Mouse (Mus musculus): ENCODE measurements around the gene Atg4a. TPM values are rescaled to one million over a fixed set of nuclear protein-coding genes. Genes with fewer than 3 reads are reported as not detected.
A peak's percentile ranks its signal among the peaks of the same experiment; 100 is the strongest.

Atg4a gene
- 16.8 TPM in 2 replicates for polyA plus RNA-seq (2015; fragmentation: Nextera tagmentation; extraction: Ambion mirVana)

DNA sequence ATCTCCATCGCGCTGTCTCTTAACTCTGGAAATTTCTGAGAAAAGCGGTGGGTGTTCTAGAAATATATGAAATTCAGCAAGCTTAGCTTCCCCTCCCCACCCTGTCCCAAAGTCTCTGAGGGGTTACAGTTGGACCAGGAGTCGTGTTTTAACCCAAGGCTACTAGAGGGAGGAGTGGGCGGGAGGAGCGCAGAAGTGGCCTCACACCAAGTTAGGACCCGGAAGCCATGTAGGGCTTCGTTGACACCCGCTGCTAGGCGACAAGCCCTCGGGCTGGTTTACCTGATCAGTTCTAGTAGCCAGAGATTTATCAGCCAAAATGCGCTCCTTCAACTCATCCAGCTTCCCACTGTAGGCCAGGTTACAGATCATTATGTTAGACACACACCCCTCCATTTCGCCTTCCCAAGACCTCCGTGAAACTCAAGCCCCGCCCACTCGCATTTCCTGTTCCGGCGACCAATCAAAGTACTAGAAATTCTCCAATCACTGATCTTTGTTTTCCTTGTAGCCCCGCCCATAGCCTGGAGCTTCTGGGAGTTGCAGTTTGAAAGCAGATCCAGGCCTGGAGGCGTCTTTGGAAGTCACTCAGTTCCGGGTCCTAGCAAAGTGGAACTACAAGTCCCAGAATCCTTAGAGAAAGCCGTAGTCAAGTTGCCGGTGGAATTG is at the start of gene Atg4a, which contains the start of gene Psmd10:
Gene Atg4a (plus strand): TSS at position 636 of the 669 bp plus-strand sequence.
Gene Psmd10 (minus strand): TSS at position 457 of the 669 bp plus-strand sequence.
- 15% methylated on average over 23 of the region's 23 CpGs for whole genome bisulfite sequencing
- H3K27ac ChIP-seq (ENCODE audit: low read length) = no peak within 1 kb of the TSS

GRCm38 (mm10) chrX:140907360-140907759 is 49.3 kb upstream of the Atg4a start, which contains the start of gene Vsig1:
Gene Vsig1, plus strand, starts transcription at chrX:140907608.
- H3K9me3 ChIP-seq (ENCODE audit: control insufficient read depth, low read length) = no peaks in the 10 kb centered on the region
- no peak within 1 kb of the TSS for H3K27ac ChIP-seq (ENCODE audit: low read length)
- WGBS = 50% methylated on average over 7 of the region's 7 CpGs
- no peak for ATAC-seq
- H3K27me3 ChIP-seq (replicated peaks; ENCODE audit: control insufficient read depth, insufficient read depth, low read length) = no peaks in the 10 kb centered on the region
- H3K9ac ChIP-seq (ENCODE audit: low read depth, low read length) = no peak within 1 kb of the TSS
- no peak within 1 kb of the TSS for H3K4me3 ChIP-seq (ENCODE audit: low read length)
- H3K4me2 ChIP-seq (ENCODE audit: low read depth, low read length) = no peak within 1 kb of the TSS
- no peaks in the 10 kb centered on the region for H3K4me1 ChIP-seq (ENCODE audit: control insufficient read depth, insufficient read depth, low read length)
- H3K36me3 ChIP-seq (ENCODE audit: control insufficient read depth, insufficient read depth, low read length) = no peaks in the 10 kb centered on the region

More for the DNA sequence above, at the start of gene Atg4a, which contains the start of gene Psmd10:
- peak within 1 kb of the TSS; percentile 58 for H3K9ac ChIP-seq (ENCODE audit: low read depth, low read length)
- H3K36me3 ChIP-seq (ENCODE audit: control insufficient read depth, insufficient read depth, low read length) = no peaks in the 10 kb centered on the region
- H3K4me3 ChIP-seq (ENCODE audit: low read length) = peak within 1 kb of the TSS; percentile 52
- H3K9me3 ChIP-seq (ENCODE audit: control insufficient read depth, low read length) = no peaks in the 10 kb centered on the region
- 0 out of 2 replicates have a peak, but pooled peaks cover 3% of the 10 kb centered on the region for H3K27me3 ChIP-seq (replicated peaks; ENCODE audit: control insufficient read depth, insufficient read depth, low read length)
- ATAC-seq = peak; percentile 99
- H3K4me2 ChIP-seq (ENCODE audit: low read depth, low read length) = peak within 1 kb of the TSS; percentile 52
- no peaks in the 10 kb centered on the region for H3K4me1 ChIP-seq (ENCODE audit: control insufficient read depth, insufficient read depth, low read length)

DNA sequence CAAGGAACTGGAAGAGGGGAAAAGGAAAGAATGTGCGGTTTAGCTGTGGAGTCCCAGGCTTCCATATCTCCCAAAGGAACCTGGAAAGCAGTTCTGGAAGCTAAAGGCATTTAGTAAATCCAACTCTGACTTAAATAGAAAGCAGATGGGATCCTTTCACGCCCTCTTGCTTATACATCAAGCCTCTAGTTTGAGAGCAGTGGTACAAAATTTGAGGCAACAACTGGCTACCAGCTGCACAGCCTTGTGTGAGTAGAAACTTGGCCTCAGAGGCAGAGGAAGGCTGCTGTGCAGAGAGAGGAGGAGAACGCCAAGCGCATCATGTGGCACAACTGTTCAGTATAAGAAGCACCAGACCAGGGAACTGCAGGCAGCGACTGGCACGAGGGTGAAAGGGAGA is 35.4 kb upstream of the Atg4a start:
- ATAC-seq = no peak
- Histone ChIP-seq H3K9ac (ENCODE audit: low read depth, low read length) (no peak overlapping the region), H3K4me3 (ENCODE audit: low read length) (no peak overlapping the region), H3K4me1 (ENCODE audit: control insufficient read depth, insufficient read depth, low read length) (no peaks in the 10 kb centered on the region), H3K27me3 (replicated peaks; ENCODE audit: control insufficient read depth, insufficient read depth, low read length) (0 out of 2 replicates have a peak, but pooled peaks cover 5% of the 10 kb centered on the region), H3K4me2 (ENCODE audit: low read depth, low read length) (no peak overlapping the region), H3K27ac (ENCODE audit: low read length) (no peak overlapping the region), H3K36me3 (ENCODE audit: control insufficient read depth, insufficient read depth, low read length) (no peaks in the 10 kb centered on the region), H3K9me3 (ENCODE audit: control insufficient read depth, low read length) (no peaks in the 10 kb centered on the region)
- 78% methylated on average over 6 of the region's 6 CpGs for WGBS

DNA sequence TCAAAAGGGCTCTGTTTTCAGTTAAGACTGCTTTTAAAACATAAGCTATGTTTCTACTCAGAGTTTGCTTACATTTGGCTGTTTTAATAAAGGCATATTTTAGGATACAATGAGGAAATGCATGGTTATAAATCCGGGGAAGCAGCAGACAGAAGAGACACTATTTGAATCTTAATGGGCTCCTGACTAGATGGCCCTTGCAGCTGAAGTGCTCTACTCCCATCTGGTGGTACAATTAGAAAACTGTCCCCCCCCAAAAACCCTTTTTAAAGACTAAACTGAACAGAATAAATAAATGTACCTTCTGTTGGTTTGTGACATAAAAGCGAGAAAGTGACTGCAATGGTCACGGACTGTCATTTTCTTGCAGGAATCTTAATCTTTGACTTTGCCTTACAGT is 24.6 kb upstream of the Atg4a start:
- no peaks in the 10 kb centered on the region for H3K36me3 ChIP-seq (ENCODE audit: control insufficient read depth, insufficient read depth, low read length)
- H3K9ac ChIP-seq (ENCODE audit: low read depth, low read length) = no peak overlapping the region
- ATAC-seq = no peak
- 73% methylated on average over 3 of the region's 3 CpGs for WGBS
- H3K9me3 ChIP-seq (ENCODE audit: control insufficient read depth, low read length) = no peaks in the 10 kb centered on the region
- H3K4me3 ChIP-seq (ENCODE audit: low read length) = no peak overlapping the region
- no peaks in the 10 kb centered on the region for H3K4me1 ChIP-seq (ENCODE audit: control insufficient read depth, insufficient read depth, low read length)
- H3K4me2 ChIP-seq (ENCODE audit: low read depth, low read length) = no peak overlapping the region
- H3K27ac ChIP-seq (ENCODE audit: low read length) = no peak overlapping the region
- H3K27me3 ChIP-seq (replicated peaks; ENCODE audit: control insufficient read depth, insufficient read depth, low read length) = 0 out of 2 replicates have a peak, but pooled peaks cover 7% of the 10 kb centered on the region

DNA sequence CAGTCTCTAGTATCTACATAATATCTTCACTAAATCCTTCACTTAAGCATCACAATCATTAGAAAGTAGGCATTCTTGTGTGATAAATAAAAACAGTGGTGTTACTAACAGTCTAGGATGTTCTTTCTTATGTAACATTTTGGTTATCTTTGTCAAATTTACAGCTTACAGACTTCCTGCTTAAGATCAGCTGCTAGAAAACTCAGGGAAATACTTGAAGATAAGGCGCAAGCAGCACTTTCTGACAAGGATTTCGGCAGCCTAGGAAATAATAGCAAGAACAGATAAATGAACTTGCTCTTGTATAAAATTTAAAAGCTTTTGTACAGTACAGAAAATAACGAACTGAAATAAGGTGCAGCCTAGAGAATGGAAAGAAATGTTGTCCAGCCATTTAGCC is 23.4 kb upstream of the Atg4a start:
- Histone ChIP-seq H3K27me3 (replicated peaks; ENCODE audit: control insufficient read depth, insufficient read depth, low read length) (0 out of 2 replicates have a peak, but pooled peaks cover 7% of the 10 kb centered on the region), H3K4me1 (ENCODE audit: control insufficient read depth, insufficient read depth, low read length) (no peaks in the 10 kb centered on the region), H3K4me2 (ENCODE audit: low read depth, low read length) (no peak overlapping the region), H3K9ac (ENCODE audit: low read depth, low read length) (no peak overlapping the region), H3K27ac (ENCODE audit: low read length) (no peak overlapping the region), H3K4me3 (ENCODE audit: low read length) (no peak overlapping the region), H3K36me3 (ENCODE audit: control insufficient read depth, insufficient read depth, low read length) (no peaks in the 10 kb centered on the region), H3K9me3 (ENCODE audit: control insufficient read depth, low read length) (no peaks in the 10 kb centered on the region)
- 77% methylated on average over 3 of the region's 3 CpGs for WGBS
- no peak for ATAC-seq

- Histone ChIP-seq H3K9ac (ENCODE audit: low read depth, low read length) (no peak overlapping the region), H3K4me1 (ENCODE audit: control insufficient read depth, insufficient read depth, low read length) (no peaks in the 10 kb centered on the region), H3K9me3 (ENCODE audit: control insufficient read depth, low read length) (no peaks in the 10 kb centered on the region), H3K4me3 (ENCODE audit: low read length) (no peak overlapping the region), H3K4me2 (ENCODE audit: low read depth, low read length) (no peak overlapping the region), H3K27me3 (replicated peaks; ENCODE audit: control insufficient read depth, insufficient read depth, low read length) (0 out of 2 replicates have a peak, but pooled peaks cover 7% of the 10 kb centered on the region), H3K36me3 (ENCODE audit: control insufficient read depth, insufficient read depth, low read length) (no peaks in the 10 kb centered on the region), H3K27ac (ENCODE audit: low read length) (no peak overlapping the region)
- WGBS = 53% methylated on average over 5 of the region's 5 CpGs
- no peak for ATAC-seq
Measured at GRCm38 (mm10) chrX:140936271-140936670, 20.4 kb upstream of the Atg4a start.

GRCm38 (mm10) chrX:140953618-140954017 is 3.1 kb upstream of the Atg4a start:
- Histone ChIP-seq H3K36me3 (ENCODE audit: control insufficient read depth, insufficient read depth, low read length) (no peaks in the 10 kb centered on the region), H3K4me1 (ENCODE audit: control insufficient read depth, insufficient read depth, low read length) (no peaks in the 10 kb centered on the region), H3K4me3 (ENCODE audit: low read length) (no peak overlapping the region), H3K27ac (ENCODE audit: low read length) (no peak overlapping the region), H3K9ac (ENCODE audit: low read depth, low read length) (no peak overlapping the region), H3K4me2 (ENCODE audit: low read depth, low read length) (no peak overlapping the region), H3K27me3 (replicated peaks; ENCODE audit: control insufficient read depth, insufficient read depth, low read length) (no peaks in the 10 kb centered on the region), H3K9me3 (ENCODE audit: control insufficient read depth, low read length) (no peaks in the 10 kb centered on the region)
- WGBS = 89% methylated on average over 4 of the region's 4 CpGs
- ATAC-seq = no peak

DNA sequence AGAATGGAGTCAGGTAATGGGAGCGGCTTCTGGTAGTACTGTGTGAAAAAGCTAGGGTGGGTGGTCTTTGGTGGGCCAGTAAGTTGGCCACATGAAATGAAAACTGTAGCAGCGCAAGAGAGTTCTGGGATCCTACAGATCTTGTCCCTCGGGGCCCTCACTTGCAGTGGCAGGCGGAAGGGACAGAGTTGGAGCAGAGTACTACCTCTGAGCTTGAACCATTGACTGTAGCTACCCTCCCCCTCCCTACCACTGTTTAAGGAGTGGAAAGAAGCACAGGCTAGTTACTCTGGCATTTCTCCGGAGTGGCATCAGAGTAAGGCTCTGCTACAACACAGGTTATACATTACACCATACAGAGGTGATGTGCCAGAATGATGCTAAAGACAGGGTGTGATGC is 252 bp downstream of the Atg4a start:
- Histone ChIP-seq H3K27me3 (replicated peaks; ENCODE audit: control insufficient read depth, insufficient read depth, low read length) (0 out of 2 replicates have a peak, but pooled peaks cover 3% of the 10 kb centered on the region), H3K4me1 (ENCODE audit: control insufficient read depth, insufficient read depth, low read length) (no peaks in the 10 kb centered on the region), H3K9ac (ENCODE audit: low read depth, low read length) (peak overlapping the region; percentile 56), H3K4me3 (ENCODE audit: low read length) (peak overlapping the region; percentile 52), H3K27ac (ENCODE audit: low read length) (no peak overlapping the region), H3K4me2 (ENCODE audit: low read depth, low read length) (peak overlapping the region; percentile 52), H3K36me3 (ENCODE audit: control insufficient read depth, insufficient read depth, low read length) (no peaks in the 10 kb centered on the region), H3K9me3 (ENCODE audit: control insufficient read depth, low read length) (no peaks in the 10 kb centered on the region)
- peak; percentile 70 for ATAC-seq
- WGBS = 17% methylated on average over 5 of the region's 5 CpGs

GRCm38 (mm10) chrX:140978943-140979342 is 22.2 kb downstream of the Atg4a start:
- no peak overlapping the region for H3K27ac ChIP-seq (ENCODE audit: low read length)

More at GRCm38 (mm10) chrX:140978943-140979342, 22.2 kb downstream of the Atg4a start:
- ATAC-seq = no peak
- Histone ChIP-seq H3K27me3 (replicated peaks; ENCODE audit: control insufficient read depth, insufficient read depth, low read length) (peaks cover 5% of the 10 kb centered on the region), H3K9ac (ENCODE audit: low read depth, low read length) (no peak overlapping the region), H3K4me1 (ENCODE audit: control insufficient read depth, insufficient read depth, low read length) (0 out of 2 replicates have a peak, but pooled peaks cover 2% of the 10 kb centered on the region), H3K9me3 (ENCODE audit: control insufficient read depth, low read length) (no peaks in the 10 kb centered on the region), H3K36me3 (ENCODE audit: control insufficient read depth, insufficient read depth, low read length) (no peaks in the 10 kb centered on the region), H3K4me3 (ENCODE audit: low read length) (no peak overlapping the region), H3K4me2 (ENCODE audit: low read depth, low read length) (no peak overlapping the region)
- WGBS = 94% methylated on average over 1 of the region's 1 CpGs
